Mouse (Mus musculus): ENCODE measurements at regions not wholly inside any gene's neighbourhood (a gene's known extent, or its start where the extent isn't known, plus 50 kb on each side); places are given as distances from the start of the nearest gene placed in this dataset.

GRCm38 (mm10) chr13:51227836-51228235 lies 57.0 kb downstream of the Nxnl2 start:
- Histone ChIP-seq H3K9me3 (ENCODE audit: control insufficient read depth) (no peaks in the 10 kb centered on the region), H3K4me3 (ENCODE audit: low read depth, low read length) (no peak overlapping the region), H3K27me3 (replicated peaks; ENCODE audit: control insufficient read depth, insufficient read depth, low read length) (no peaks in the 10 kb centered on the region), H3K27ac (ENCODE audit: low read depth, low read length) (no peak overlapping the region), H3K9ac (ENCODE audit: low read depth, low read length) (no peak overlapping the region), H3K36me3 (ENCODE audit: control insufficient read depth, insufficient read depth) (no peaks in the 10 kb centered on the region), H3K4me2 (replicated peaks; ENCODE audit: low read depth) (no peak overlapping the region), H3K4me1 (replicated peaks; ENCODE audit: control insufficient read depth, insufficient read depth, low read length) (no peaks in the 10 kb centered on the region)
- ATAC-seq: no peak
- 72% methylated on average over 9 of the region's 9 CpGs for WGBS
- no peak for TF ChIP-seq CTCF (IDR thresholded peaks at IDR 0.05; ENCODE audit: low read depth)

GRCm38 (mm10) chr13:51228862-51229770 lies 58.3 kb downstream of the Nxnl2 start:
- TF ChIP-seq CTCF (IDR thresholded peaks at IDR 0.05; ENCODE audit: low read depth): no peak
- Histone ChIP-seq H3K4me2 (replicated peaks; ENCODE audit: low read depth) (no peak overlapping the region), H3K4me3 (ENCODE audit: low read depth, low read length) (no peak overlapping the region), H3K9ac (ENCODE audit: low read depth, low read length) (no peak overlapping the region), H3K36me3 (ENCODE audit: control insufficient read depth, insufficient read depth) (no peaks in the 10 kb centered on the region), H3K9me3 (ENCODE audit: control insufficient read depth) (no peaks in the 10 kb centered on the region), H3K27me3 (replicated peaks; ENCODE audit: control insufficient read depth, insufficient read depth, low read length) (no peaks in the 10 kb centered on the region), H3K27ac (ENCODE audit: low read depth, low read length) (no peak overlapping the region), H3K4me1 (replicated peaks; ENCODE audit: control insufficient read depth, insufficient read depth, low read length) (no peaks in the 10 kb centered on the region)
- WGBS: 72% methylated on average over 30 of the region's 30 CpGs
- no peak for ATAC-seq

GRCm38 (mm10) chr13:51229862-51230261 lies 59.0 kb downstream of the Nxnl2 start:
- H3K36me3 ChIP-seq (ENCODE audit: control insufficient read depth, insufficient read depth): no peaks in the 10 kb centered on the region
- H3K9me3 ChIP-seq (ENCODE audit: control insufficient read depth): no peaks in the 10 kb centered on the region
- no peaks in the 10 kb centered on the region for H3K4me1 ChIP-seq (replicated peaks; ENCODE audit: control insufficient read depth, insufficient read depth, low read length)
- H3K27me3 ChIP-seq (replicated peaks; ENCODE audit: control insufficient read depth, insufficient read depth, low read length): no peaks in the 10 kb centered on the region
- H3K27ac ChIP-seq (ENCODE audit: low read depth, low read length): no peak overlapping the region
- no peak for ATAC-seq
- no peak overlapping the region for H3K4me3 ChIP-seq (ENCODE audit: low read depth, low read length)
- H3K9ac ChIP-seq (ENCODE audit: low read depth, low read length): no peak overlapping the region
- no peak for TF ChIP-seq CTCF (IDR thresholded peaks at IDR 0.05; ENCODE audit: low read depth)
- no peak overlapping the region for H3K4me2 ChIP-seq (replicated peaks; ENCODE audit: low read depth)
- WGBS: 93% methylated on average over 4 of the region's 4 CpGs

- 67% methylated on average over 4 of the region's 4 CpGs for WGBS
- H3K27ac ChIP-seq (ENCODE audit: low read depth, low read length): no peak overlapping the region
- H3K4me2 ChIP-seq (replicated peaks; ENCODE audit: low read depth): no peak overlapping the region
Measured at GRCm38 (mm10) chr13:51231586-51231985, 60.8 kb downstream of the Nxnl2 start.

GRCm38 (mm10) chr13:51247378-51247777 lies 76.6 kb downstream of the Nxnl2 start:
- H3K4me1 ChIP-seq (replicated peaks; ENCODE audit: control insufficient read depth, insufficient read depth, low read length): no peaks in the 10 kb centered on the region
- H3K4me2 ChIP-seq (replicated peaks; ENCODE audit: low read depth): no peak overlapping the region
- no peaks in the 10 kb centered on the region for H3K27me3 ChIP-seq (replicated peaks; ENCODE audit: control insufficient read depth, insufficient read depth, low read length)
- no peak overlapping the region for H3K9ac ChIP-seq (ENCODE audit: low read depth, low read length)
- no peak for ATAC-seq
- no peaks in the 10 kb centered on the region for H3K36me3 ChIP-seq (ENCODE audit: control insufficient read depth, insufficient read depth)
- TF ChIP-seq CTCF (IDR thresholded peaks at IDR 0.05; ENCODE audit: low read depth): no peak
- H3K9me3 ChIP-seq (ENCODE audit: control insufficient read depth): no peaks in the 10 kb centered on the region
- 81% methylated on average over 3 of the region's 3 CpGs for WGBS
- H3K4me3 ChIP-seq (ENCODE audit: low read depth, low read length): no peak overlapping the region
- H3K27ac ChIP-seq (ENCODE audit: low read depth, low read length): no peak overlapping the region

More at GRCm38 (mm10) chr13:51231586-51231985, 60.8 kb downstream of the Nxnl2 start:
- H3K9me3 ChIP-seq (ENCODE audit: control insufficient read depth): no peaks in the 10 kb centered on the region
- H3K4me3 ChIP-seq (ENCODE audit: low read depth, low read length): no peak overlapping the region
- ATAC-seq: no peak
- no peak for TF ChIP-seq CTCF (IDR thresholded peaks at IDR 0.05; ENCODE audit: low read depth)
- no peak overlapping the region for H3K9ac ChIP-seq (ENCODE audit: low read depth, low read length)
- H3K27me3 ChIP-seq (replicated peaks; ENCODE audit: control insufficient read depth, insufficient read depth, low read length): no peaks in the 10 kb centered on the region
- no peaks in the 10 kb centered on the region for H3K36me3 ChIP-seq (ENCODE audit: control insufficient read depth, insufficient read depth)
- no peaks in the 10 kb centered on the region for H3K4me1 ChIP-seq (replicated peaks; ENCODE audit: control insufficient read depth, insufficient read depth, low read length)

- 79% methylated on average over 1 of the region's 1 CpGs for WGBS
- TF ChIP-seq CTCF (IDR thresholded peaks at IDR 0.05; ENCODE audit: low read depth): no peak
- H3K4me1 ChIP-seq (replicated peaks; ENCODE audit: control insufficient read depth, insufficient read depth, low read length): no peaks in the 10 kb centered on the region
- no peak overlapping the region for H3K27ac ChIP-seq (ENCODE audit: low read depth, low read length)
- no peak for ATAC-seq
- no peak overlapping the region for H3K4me2 ChIP-seq (replicated peaks; ENCODE audit: low read depth)
- no peaks in the 10 kb centered on the region for H3K27me3 ChIP-seq (replicated peaks; ENCODE audit: control insufficient read depth, insufficient read depth, low read length)
- H3K9ac ChIP-seq (ENCODE audit: low read depth, low read length): no peak overlapping the region
- no peaks in the 10 kb centered on the region for H3K9me3 ChIP-seq (ENCODE audit: control insufficient read depth)
- no peaks in the 10 kb centered on the region for H3K36me3 ChIP-seq (ENCODE audit: control insufficient read depth, insufficient read depth)
- H3K4me3 ChIP-seq (ENCODE audit: low read depth, low read length): no peak overlapping the region
Measured at GRCm38 (mm10) chr13:51253371-51253770, 82.5 kb downstream of the Nxnl2 start.
